Mouse (Mus musculus) A20 (cell line): ENCODE results near the gene Sorbs1.

Experiments
- DNase-seq: peaks from one replicate; pipeline ENCODE4 v3.0.0-alpha.2; 2011; ENCODE audit warnings: low read depth, low spot score

Sorbs1 gene

DNA sequence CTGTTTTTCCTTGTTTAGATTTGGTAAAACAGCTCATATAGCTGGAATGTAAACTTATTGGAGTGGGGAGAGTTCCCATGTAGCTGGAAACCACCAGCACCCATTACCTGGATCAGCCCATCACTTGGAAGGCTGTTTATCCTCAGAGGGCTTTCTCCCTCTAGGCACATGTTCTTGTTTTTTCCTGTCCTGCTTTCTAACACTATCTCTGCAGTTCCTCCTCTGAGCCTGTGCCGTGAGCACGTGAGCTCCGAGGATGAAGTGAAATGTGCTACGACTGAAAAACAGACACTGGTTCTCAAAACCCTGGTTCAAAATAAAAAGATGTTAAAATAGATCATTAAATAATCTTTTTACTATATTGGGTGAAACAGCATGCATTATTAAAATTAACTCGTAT, 211.1 kb downstream of the Sorbs1 start:
- DNase-seq = no peak

DNA sequence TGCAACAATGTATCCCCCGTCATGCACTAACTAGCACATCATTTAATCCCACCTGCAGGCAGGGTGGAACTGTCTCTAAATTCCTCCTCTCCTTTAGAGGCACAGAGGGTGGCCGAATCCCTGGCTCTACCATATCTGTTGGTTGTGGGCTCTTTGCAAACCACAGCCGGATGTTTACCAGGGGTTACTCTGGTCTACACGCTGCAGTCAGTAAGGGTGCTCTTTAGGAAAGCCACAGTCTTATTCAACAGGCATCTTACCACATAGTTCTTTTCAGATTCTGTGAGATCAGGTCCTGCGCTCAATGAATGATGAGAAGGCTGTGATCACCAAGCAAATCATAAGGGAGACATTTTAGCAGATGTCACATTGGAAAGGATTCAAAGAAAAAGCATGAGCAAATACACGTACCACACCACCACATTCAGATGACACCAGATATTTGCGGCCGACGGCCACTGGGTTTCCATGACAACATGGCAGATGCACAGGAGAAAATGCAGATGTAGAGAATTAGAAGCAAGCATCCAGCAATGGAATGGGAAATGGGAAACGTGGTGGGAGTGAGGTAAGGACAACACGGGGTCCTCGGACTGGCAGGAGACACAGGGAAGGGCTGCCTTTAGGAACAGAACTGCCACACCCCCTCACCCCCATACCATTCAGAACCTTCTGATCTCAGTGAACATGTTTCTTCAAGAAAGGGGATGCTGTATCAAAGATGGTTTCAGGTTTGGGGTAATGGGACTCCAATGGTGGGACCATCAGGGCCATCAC, 213.4 kb downstream of the Sorbs1 start:
- DNase-seq = no peak

DNA sequence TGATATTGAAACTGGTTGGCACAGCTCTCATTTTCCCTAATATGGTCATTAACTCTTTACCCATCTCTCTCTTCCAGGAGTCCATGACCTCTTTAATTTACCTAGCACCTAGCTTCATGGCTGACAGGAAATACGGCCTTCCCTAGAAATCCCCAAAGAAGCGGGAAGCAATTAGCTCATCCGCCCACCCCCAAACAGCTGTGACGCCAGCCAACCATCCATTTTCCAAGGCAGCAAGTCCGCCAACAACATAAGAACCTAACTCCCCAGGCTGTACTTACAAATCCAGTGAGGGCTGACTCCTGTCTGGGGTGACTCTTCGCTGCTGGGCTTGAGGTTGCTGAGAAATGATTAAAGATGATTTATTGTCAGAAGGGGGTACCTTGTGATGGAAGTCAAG, 214.4 kb downstream of the Sorbs1 start:
- DNase-seq = no peak

DNA sequence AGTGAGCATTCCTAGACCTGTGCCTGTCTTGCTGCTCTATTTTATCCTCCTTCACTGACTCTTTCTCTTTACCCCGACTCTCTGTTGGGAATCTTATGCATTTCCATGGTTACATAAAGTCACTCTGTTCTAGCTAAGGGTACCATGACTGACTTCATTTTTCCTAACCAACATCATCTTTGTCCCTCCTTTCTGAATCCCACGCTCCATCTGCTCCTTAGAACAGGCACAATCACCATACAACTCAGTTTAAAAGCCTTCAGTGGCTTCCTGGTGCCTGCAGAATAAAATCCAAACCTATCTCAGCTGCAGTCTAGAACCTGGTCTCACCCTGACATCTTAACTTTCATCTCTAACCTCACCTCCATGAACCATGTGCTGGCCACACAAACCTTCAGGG, 215.0 kb downstream of the Sorbs1 start:
- DNase-seq = no peak

DNA sequence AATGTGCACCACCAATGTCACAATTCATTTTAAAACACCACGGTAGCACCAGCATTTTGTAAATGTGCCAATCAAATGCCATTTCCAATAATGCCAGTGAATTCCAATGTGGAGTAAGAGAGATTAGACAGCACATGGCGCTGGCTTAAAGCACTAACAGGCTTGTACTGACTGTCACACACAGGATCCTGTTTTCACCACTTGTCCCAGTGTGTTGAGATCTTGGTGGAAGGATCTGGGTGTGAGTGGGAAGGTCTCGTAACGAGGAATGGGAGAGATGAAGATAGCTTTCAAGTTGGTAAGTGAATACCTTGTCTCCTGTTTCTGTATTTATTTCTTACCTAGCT, 215.8 kb downstream of the Sorbs1 start:
- DNase-seq = no peak

DNA sequence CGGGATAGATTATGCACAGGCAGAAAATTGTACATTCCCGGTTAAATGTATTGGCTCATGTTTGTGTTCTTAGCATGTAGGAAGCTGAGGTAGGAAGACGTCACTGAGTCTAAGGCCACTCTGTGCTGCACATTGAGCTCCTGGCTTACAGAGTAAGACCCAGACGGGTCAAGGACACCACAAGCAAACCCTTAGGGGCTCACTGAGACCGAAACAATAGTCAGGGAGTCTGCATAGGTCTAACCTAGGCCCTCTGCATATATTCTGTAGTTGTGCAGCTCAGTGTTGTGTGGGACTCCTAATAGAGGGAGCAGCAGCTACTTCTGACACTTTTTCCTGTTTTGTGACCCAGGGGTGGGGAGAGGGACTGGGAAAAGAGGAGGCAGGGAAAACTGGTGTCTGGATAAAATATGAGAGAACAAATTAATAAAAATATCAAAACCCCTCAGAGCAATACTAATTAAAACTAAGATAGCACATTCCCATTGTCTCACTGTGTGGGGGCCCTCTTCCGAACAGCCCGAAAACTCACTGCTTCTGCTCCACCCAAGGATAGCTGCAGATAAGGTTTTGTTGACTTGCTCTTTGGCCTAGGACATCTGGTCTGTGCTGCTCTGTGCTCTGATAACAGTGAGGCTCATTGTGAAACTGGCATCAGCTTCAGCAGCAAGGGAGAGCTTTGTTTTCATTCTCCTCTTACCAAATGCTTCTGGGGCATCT, 216.3 kb downstream of the Sorbs1 start:
- no peak for DNase-seq

DNA sequence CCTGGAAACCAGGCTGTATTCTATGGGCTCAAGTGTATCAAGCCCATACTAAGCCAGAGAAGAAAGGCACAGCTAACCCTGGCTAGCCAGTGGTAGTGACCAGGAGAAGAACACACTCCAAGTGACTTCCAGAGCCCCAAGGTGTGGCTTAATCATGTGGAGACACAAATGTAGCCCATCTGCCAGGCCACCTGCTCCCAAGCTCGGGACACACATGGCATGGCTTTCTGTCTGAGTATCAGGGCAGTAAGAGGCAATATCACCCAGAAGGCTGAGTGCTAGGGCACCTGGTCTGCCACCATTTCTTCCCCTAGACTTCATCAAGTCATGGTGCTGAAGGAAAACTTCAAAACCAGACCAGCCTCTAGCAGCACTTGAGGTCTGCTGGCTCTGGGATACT, 219.3 kb downstream of the Sorbs1 start:
- DNase-seq = no peak

DNA sequence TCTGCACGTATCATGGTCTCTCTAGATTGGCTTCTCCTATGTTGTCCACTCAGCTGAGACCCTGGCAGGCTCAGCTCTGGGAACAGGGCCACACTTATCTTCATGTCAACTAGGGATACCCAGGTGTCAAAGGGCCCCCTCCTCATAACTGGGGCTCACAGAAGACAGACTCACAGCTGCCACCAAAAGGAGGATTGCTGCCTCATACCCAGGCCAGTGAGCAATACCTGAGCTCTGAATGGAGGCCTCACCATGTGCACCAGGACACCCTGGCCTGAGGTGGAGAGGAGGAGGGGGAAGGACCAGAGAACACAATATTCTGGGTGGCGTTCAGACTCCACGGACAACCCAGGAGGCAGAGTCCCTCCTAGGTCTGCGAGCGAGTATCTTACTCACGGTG, 219.8 kb downstream of the Sorbs1 start:
- no peak for DNase-seq

DNA sequence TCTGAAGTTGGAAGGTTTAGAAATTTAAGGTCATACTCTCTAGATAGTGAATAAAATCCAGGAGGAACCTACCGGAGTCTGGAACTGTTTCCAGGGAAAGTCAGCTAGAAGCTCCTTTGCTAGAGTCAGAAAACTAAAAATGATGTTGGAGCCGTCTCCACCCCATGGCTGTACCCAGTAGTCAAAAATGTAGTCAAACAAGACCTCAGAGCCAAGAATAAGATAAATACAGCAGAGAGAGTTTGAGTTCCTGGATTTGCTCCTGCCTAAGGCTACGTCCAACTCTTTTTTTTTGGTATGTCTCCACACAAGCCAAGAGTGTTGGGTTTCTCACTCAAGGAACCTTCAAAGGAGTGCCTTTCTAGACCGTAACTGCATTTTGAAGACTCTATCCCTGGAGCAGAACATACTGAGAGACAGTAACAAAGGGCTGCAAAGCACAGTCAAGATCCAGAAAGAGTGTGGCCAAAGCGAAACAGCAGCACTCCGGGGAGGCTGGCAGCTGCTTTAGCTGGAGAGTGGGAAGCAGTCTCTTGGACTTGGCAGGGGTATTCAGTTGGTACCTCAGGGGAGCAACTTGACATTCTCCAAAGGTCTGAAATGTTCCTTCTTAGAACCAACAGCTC, 223.4 kb downstream of the Sorbs1 start:
- no peak for DNase-seq

DNA sequence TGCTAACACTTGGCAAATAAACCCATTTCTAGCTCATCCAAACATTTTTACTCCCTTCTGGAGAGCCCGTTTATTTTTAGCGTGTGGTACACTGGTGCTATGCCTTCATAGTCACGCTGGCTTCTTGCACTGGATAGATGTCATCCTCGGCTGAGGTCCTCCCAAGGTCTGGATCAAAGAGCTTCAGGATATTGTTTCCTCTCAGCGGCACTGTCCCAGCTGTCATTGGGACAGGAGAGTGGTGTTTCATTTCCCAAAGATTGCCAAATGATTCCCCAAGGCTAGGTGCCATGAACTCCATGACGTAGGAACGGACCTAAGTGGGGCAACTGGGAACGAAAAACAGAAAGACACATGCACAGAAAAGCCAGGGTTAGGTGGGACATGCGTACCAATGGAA, 225.2 kb downstream of the Sorbs1 start:
- DNase-seq = no peak

DNA sequence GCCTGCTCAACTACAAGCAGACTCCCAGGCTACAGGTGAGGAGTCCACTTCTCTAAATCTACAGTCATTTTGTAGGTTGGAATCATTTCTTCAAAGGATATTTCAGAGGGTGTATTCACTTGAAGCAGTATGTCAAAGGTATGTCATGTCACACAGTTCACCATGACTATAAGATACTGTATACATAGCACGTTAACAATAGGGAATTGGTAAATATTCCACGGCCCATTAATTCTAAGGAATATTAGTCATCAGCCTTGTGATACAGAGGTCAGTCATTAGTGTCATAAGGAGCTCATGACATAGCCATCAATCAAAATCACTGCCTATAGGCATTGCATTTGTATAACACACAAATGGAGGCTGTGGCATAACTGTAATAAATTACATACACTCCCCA, 228.9 kb downstream of the Sorbs1 start:
- no peak for DNase-seq

DNA sequence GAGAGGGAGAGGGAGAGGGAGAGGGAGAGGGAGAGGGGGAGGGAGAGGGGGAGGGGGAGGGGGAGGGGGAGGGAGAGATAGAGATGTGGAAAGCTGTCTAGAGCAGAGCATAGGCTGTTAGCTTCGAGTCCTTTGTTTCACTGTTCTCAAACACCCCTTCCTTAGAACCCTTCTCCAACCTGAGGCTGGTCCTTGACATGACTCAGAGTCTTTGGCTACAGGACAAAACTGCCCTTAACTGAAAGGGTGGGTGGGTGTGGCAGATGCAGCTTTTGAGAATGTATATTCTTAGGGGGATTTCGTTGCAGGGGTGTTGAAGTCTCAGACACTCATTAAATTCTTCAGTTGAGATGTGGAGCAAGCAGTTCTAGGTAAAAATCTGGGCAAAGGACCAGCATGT, 230.2 kb downstream of the Sorbs1 start:
- no peak for DNase-seq

DNA sequence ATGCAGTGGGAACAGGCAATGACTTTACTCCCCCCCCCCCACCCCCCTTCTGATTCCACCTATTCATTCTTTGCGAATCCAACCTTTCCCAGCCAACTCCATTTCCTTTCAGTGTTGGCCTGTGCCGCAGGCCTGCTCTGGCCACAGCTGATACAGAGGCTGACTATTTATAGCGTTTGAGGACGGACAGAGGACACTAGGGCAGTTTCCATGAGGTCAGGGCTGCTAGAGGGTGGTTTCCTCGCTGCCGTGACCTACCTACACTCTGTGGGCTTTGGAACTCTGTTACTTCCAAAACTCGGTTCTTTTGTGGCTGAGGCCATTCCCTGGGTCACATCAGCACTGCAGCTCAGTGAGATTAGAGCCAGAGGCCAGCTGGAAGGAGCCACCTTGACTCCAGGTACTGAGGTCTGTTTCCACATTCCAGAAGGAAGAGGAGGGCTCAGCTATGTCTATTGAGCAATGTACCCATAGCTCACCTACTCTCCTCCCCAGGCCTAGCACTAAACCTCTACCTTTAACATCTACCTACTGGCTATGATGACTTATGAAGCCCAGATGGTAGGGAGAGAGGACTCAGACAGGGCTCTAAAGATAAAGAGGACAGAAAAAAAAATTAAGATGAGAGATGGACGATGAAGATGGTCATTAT, 235.1 kb downstream of the Sorbs1 start:
- DNase-seq = no peak

DNA sequence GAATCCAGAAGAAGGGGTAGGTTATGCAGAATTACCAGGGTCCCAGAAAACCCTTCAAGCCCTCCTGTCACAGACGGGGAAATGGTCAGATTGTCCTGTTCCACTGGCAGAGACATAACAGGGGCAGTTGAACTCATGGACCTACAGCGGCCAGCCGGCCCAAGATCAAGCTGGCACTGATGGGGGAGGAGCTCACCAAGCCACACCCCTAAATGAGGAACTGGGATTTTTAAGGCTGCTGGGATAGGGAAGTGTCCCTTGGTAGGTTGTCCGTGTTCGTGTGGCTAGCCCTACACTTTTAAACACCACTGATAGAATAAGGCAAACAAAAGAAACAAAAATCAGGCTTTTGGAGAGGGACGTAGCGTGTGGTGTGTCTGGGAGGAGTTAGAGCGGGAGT, 236.1 kb downstream of the Sorbs1 start:
- DNase-seq = no peak

DNA sequence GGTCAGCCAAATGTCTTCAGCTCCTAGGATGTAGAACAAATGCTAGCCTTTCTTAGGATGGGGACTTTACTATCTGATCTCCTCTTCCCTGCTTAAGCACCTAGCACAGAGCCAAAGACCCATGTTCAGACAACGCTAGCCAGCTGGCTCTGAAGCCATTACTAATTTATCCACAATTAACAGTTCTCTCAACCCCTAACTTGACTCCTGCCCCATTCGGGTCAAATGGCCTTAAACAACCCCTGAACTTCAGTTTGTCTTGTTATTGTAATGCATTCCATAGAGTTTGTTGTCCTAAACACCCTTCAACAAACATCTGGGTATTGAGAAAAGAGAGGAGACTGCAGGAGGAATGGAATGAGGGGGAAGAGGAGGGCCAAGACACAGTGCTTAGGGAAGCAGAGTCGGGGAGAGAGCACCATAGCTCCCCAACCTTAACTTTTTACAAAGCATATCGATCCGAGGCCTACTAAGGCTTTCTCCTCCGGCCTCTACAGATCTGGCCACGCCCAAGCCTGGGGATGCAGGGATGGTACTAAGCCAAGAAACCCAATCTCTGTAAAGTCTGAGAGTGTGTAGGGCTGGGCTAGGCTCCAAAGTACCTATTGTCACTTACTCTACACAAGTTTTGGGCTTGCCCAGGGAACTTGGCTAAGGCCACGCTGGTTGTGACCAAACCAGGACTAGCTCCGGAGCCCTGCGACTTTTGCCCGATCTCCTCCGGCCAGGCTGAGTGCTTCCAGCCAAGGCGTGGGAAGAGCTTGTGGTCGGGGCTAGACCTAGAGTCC, 238.0 kb downstream of the Sorbs1 start:
- DNase-seq = no peak

DNA sequence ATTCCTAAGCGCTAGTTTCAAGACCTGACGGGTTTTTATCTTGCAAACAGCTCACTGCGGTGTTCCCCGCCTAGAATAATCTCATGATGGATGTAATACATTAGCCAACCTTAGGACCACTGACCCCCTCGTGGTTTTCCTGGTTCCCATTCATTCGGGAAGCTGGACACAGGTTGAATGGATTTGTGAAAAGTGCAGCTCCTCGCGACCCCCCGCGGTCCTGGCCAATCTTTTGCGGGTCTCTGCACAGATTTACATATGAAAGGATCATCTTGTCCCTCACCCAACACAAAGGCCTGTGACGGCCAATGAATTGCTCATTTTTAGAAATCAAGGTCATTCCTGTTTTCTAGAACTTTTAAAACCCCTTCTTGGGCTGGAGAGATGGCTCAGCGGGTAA, 240.9 kb downstream of the Sorbs1 start:
- no peak for DNase-seq

DNA sequence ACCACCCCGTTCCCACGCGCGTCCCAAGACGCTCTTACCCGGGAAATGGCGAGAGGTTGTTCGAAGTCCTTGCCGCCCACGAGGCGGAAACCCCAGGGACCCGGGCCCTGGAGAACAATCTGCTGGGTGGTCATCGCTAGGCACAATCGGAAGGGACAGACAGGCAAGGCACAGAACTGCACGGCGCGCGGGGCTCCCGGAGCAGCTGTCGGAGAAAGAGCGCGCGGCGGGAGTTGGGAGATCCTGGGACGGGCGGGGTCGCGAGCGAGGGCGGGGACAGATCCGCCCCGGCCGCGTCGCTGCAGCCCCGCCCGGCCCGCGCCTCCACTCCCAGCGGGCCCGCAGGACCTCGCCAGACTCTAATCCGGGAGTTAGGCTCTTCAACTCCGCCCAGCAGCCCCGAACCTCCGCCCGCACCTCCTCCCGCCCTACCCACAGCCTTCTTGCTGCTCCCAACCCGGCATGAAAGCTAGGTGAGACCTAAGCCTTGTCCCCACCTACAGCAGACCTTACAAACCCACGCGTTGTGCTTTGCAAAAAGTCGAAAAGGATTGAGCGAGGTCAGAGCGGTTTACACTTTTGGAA, 242.2 kb downstream of the Sorbs1 start, which contains the start of gene Pdlim1:
Gene Pdlim1 (minus strand): TSS at position 535 of the 585 bp plus-strand sequence.
- DNase-seq = no peak

DNA sequence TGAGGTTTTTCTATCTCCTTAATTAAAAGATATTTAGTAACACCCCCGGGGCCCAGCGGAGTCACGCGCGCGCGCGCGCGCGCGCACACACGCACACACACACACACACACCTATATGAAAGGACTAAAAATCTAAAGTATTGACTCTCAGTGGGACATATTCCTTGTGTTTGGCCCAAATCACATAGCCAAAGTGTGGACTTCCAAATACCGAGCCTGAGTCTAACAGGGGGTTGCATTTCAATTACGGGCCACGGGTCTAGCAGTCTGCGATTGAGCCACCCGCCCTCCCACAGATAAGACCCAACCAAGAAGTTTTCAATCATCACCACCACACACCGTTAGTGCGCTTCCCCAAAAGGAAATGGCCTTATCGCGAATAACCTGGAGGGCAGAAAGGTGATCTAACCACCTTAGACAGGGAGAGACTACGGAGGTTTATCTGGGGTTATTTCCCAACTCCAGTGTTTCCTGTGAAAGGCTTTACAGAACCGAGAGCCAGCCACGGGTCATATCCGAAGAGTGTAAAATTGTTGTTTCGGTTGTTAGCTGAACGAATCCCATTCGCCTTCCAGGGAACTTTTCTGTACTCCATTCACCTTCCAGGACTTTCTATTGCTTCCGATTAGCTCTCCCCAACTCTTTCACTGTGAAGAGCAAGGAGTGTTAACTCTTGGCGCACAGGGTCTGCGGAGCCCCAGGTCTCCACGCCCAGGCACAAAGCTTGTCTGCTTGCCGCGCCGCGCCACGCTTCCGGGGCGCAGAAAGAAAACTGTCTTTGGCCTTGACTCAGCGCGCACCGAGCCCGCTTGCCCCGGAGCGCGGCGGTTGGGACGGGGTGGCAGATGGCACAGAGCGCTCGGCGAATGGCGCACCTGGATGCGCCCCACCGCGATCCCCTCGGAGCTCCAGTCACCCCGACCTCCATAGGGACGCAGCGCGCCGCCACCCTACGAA, 242.9 kb downstream of the Sorbs1 start:
- no peak for DNase-seq

DNA sequence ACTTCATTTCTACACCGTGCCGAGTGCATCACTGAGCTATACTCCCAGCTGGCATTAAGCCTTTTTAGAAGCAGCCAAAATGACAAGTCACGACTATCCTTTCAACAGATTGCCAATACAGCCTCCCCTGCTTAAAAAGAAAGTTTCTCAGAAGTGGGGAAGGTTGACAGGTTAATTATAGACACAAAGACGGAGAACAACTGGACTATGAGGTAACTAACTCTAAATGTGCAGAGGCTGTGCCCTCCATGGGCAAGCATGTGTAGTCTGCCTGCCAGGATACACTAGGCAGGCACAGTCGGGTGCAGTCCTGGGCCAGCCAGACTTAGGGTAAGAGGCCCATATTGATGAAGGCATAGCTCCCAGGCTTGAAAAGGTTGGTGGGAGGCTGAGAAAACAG, 244.1 kb downstream of the Sorbs1 start:
- DNase-seq = no peak

DNA sequence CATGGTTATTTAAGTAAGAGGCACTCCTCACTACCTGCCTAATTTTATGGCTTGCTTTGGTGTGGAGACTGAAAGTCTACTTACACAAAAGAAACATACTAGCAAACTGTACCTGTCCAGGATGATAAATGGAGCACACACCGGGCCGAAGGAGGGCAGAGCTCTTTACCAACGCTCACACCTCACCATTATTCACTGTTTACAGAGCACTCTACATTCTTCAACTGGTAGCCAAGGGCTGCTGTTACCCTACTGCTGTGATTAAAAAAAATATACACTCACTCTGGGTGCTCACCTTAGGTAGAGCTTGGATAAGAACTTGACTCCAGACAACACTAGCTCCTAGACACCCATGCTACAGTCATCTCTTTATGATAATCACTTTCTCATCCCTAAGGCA, 245.1 kb downstream of the Sorbs1 start:
- DNase-seq = no peak
